Mouse (Mus musculus) left cerebral cortex, postnatal 10 days (tissue): ENCODE data around the gene Col6a6. TPM values are rescaled to one million over a fixed set of nuclear protein-coding genes. Genes with fewer than 3 reads are reported as not detected.
A peak's percentile ranks its signal among the peaks of the same experiment; 100 is the strongest.
"Not testable (repeated sequence)": the region's sequence is repeated elsewhere in the genome, so short reads cannot be mapped to it uniquely, and the experiment has no call there.

Experiments
- DNase-seq, 2 experiments: peaks; one replicate each; pipeline ENCODE4 v3.0.0; 2021 to 2022; ENCODE audit warnings: low spot score in 2 of 2, mixed read lengths in 1 of 2; ENCODE audit errors: extremely low spot score in 1 of 2
- intact Hi-C: fragments of 180-260 bp; cut with DNase I; formaldehyde crosslinking; loops from one replicate; pipeline ENCODE4 v1.15.1; 2025
- total RNA-seq, 2 experiments: library from RNA; stranded (reverse); gene quantifications; 2 replicates each; pipeline ENCODE4 v1.2.3; 2021

The Col6a6 gene
- total RNA-seq, 2 experiments from 2014 or later, result 0.63 to 0.69 TPM

GRCm38 (mm10) chr9:105696818-105697564 is 131.0 kb downstream of the Col6a6 start:
- intact Hi-C loops, result no loop called here
- DNase-seq, result no peak

GRCm38 (mm10) chr9:105693854-105694253 is 134.1 kb downstream of the Col6a6 start:
- intact Hi-C loops, result loop anchor here (5.0 kb wide), 2 partner anchors 163 to 293 kb away; no protein-coding TSS in a partner anchor

GRCm38 (mm10) chr9:105693056-105693455 is 134.9 kb downstream of the Col6a6 start:
- no peak for DNase-seq

More at GRCm38 (mm10) chr9:105693854-105694253, 134.1 kb downstream of the Col6a6 start:
- DNase-seq, result peak; percentile 43 to 87

GRCm38 (mm10) chr9:105692472-105692871 is 135.5 kb downstream of the Col6a6 start:
- intact Hi-C loops, result loop anchor here (5.0 kb wide), 2 partner anchors 165 to 295 kb away; no protein-coding TSS in a partner anchor
- DNase-seq, result peak; percentile 46 to 67

More at GRCm38 (mm10) chr9:105693056-105693455, 134.9 kb downstream of the Col6a6 start:
- intact Hi-C loops, result loop anchor here (5.0 kb wide), 2 partner anchors 164 to 294 kb away; no protein-coding TSS in a partner anchor

- intact Hi-C loops, result no loop called here
- DNase-seq, result no peak
Measured at GRCm38 (mm10) chr9:105689485-105689884, 138.5 kb downstream of the Col6a6 start.

- intact Hi-C loops, result no loop called here
- peak in 1 of 2 experiments; percentile 63 for DNase-seq
Measured at GRCm38 (mm10) chr9:105684549-105685165, 143.3 kb downstream of the Col6a6 start.

GRCm38 (mm10) chr9:105681386-105681785 is 146.6 kb downstream of the Col6a6 start:
- no peak for DNase-seq
- intact Hi-C loops, result no loop called here

GRCm38 (mm10) chr9:105675941-105676340 is 152.0 kb downstream of the Col6a6 start:
- DNase-seq, result no peak
- intact Hi-C loops, result no loop called here

GRCm38 (mm10) chr9:105672032-105672431 is 155.9 kb downstream of the Col6a6 start:
- intact Hi-C loops, result no loop called here

GRCm38 (mm10) chr9:105670916-105671315 is 157.0 kb downstream of the Col6a6 start:
- intact Hi-C loops, result no loop called here
- no peak for DNase-seq

More at GRCm38 (mm10) chr9:105672032-105672431, 155.9 kb downstream of the Col6a6 start:
- no peak for DNase-seq

GRCm38 (mm10) chr9:105665269-105665668 is 162.7 kb downstream of the Col6a6 start:
- intact Hi-C loops, result no loop called here
- DNase-seq, result no peak

- intact Hi-C loops, result no loop called here
- no peak for DNase-seq
Measured at GRCm38 (mm10) chr9:105659877-105660276, 168.1 kb downstream of the Col6a6 start.

- intact Hi-C loops, result no loop called here
- DNase-seq, result no peak
Measured at GRCm38 (mm10) chr9:105658216-105658615, 169.7 kb downstream of the Col6a6 start.

- intact Hi-C loops, result no loop called here
- no peak for DNase-seq
Measured at GRCm38 (mm10) chr9:105656189-105656588, 171.8 kb downstream of the Col6a6 start.

- DNase-seq, result peak; percentile 84 to 88
- intact Hi-C loops, result no loop called here
Measured at GRCm38 (mm10) chr9:105642460-105643371, 185.2 kb downstream of the Col6a6 start, which contains the start of gene Pik3r4. Gene Pik3r4 (plus strand): TSS chr9:105642978.

- intact Hi-C loops, DNase-seq: not testable (repeated sequence)
Measured at GRCm38 (mm10) chr9:105641377-105641776, 186.6 kb downstream of the Col6a6 start.
